Mouse (Mus musculus): ENCODE measurements around the gene Ube3b. TPM values are rescaled to one million over a fixed set of nuclear protein-coding genes. Genes with fewer than 3 reads are reported as not detected.

The Ube3b gene
- polyA plus RNA-seq, 1 experiment from 2014 or later: 48.2 TPM

DNA sequence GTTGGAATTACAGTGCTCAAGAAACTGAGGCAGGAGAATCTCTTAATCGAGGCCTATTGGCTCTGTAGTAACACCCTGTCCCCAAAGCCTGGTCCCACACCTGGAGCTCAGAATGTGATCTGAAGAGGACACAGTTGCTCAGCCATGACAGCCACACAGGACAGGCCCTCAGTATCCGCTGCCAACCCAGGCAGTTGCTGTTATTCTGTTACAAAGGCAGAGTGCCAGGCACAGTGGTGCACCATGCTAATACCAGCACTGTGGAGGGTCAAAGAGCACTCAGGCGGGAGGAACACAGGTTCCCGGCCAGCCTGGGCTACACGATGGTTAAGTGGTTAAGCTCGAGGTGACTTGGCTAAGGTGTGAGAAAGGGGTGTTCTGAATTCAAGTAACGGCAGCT, 49.4 kb downstream of the Ube3b start:
- H3K4me2 ChIP-seq (replicated peaks): no peak overlapping the region
- H3K27me3 ChIP-seq (ENCODE audit: control insufficient read depth, insufficient read depth, low read length): no peaks in the 10 kb centered on the region
- ATAC-seq (ENCODE audit: low FRiP score) (no peak), DNase-seq (ENCODE audit: low spot score) (no peak)
- peaks cover 5% of the 10 kb centered on the region for H3K36me3 ChIP-seq (replicated peaks; ENCODE audit: control insufficient read depth, insufficient read depth)
- no peak overlapping the region for H3K27ac ChIP-seq
- H3K4me1 ChIP-seq (replicated peaks; ENCODE audit: control insufficient read depth, insufficient read depth, low read length): peaks cover 3% of the 10 kb centered on the region; the same call in 1 of the 2 replicates
- H3K9me3 ChIP-seq (ENCODE audit: control insufficient read depth, low read length): no peaks in the 10 kb centered on the region
- 83% methylated on average over 7 of the region's 7 CpGs for WGBS
- no peak overlapping the region for H3K9ac ChIP-seq
- no peak overlapping the region for H3K4me3 ChIP-seq (replicated peaks; ENCODE audit: low read length)

DNA sequence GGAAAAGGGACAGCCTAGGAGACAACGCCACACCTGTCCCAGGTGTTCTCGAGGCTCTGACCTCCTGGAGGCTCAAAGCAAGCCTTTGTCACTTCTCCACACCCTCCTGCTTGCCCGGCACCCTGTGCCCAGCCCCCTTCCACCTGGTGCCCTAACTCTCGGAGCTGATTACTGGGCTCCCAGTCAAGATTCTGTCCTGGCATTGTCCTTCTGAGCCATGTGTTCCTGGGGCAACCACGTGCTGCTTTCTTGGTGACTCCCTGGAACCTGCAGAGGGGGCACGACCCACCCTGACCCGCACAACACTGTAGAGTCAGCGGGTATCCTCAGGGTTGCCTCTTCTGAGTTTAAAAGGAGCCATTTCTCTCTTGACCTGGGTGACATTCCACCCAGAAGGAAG, 54.0 kb downstream of the Ube3b start:
- Histone ChIP-seq H3K4me2 (replicated peaks) (no peak overlapping the region), H3K4me1 (replicated peaks; ENCODE audit: control insufficient read depth, insufficient read depth, low read length) (no peaks in the 10 kb centered on the region), H3K9me3 (ENCODE audit: control insufficient read depth, low read length) (no peaks in the 10 kb centered on the region), H3K4me3 (replicated peaks; ENCODE audit: low read length) (no peak overlapping the region), H3K27me3 (ENCODE audit: control insufficient read depth, insufficient read depth, low read length) (no peaks in the 10 kb centered on the region), H3K9ac (no peak overlapping the region), H3K36me3 (replicated peaks; ENCODE audit: control insufficient read depth, insufficient read depth) (peaks cover 12% of the 10 kb centered on the region), H3K27ac (no peak overlapping the region)
- ATAC-seq (ENCODE audit: low FRiP score): no peak
- WGBS: 94% methylated on average over 8 of the region's 8 CpGs
- DNase-seq (ENCODE audit: low spot score): no peak

DNA sequence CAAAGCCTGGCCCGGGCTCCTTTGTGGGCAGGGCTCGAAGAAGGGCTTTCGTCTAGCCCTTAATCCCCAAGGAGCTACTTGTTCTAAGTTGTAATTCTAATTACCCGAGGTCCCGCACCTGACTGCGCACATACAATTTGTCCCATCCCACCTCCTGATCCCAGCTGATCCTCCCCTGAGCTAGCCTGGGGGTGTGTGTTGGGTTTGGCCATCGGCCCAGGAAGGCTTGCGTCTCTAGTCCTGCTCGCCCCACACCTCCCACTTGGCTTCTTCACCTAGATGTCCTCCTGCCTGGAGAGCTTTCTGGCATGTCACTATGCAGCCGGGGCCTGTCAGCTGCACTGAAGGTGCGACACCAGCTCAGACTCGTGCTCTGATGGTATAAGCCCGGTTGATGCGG, 55.2 kb downstream of the Ube3b start:
- 93% methylated on average over 14 of the region's 14 CpGs for WGBS
- H3K9me3 ChIP-seq (ENCODE audit: control insufficient read depth, low read length): no peaks in the 10 kb centered on the region
- no peak overlapping the region for H3K9ac ChIP-seq

DNA sequence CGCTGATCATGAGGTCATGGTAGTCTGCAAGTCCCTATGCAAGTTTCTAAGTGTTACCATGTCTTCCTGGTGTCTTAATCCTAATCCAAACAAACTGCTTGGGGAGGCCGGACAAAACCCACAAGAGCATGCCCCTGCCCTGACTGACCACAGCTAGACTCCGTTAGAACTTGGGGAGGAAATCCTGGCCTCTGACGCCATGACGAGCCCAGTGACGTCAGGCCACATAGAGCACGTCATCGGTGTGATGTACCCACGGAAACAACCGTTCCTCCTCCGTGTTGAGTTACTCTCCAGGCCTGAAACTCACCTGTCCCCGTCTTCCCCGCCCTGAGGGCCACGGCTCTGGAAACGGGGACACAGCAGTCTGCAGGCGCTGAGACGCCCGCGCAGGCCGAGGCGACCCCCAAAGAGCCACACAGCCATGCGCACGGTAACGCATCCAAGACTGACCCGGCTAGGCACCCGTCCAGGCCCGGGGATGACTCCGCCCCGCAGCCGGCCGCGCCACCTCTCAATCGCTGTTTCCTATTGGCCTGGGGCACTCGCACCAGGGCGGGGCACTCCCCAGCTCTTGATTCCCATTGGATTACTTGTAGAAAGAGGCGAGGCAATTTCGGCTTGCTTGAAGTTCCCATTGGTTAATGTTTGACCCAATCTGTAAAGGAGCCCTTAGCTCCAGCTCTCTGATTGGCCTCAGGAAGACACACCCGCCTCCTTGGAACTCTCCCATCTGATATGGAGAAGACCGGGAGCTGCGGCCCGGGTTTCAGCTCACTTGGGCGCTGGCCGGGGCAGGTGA, 63.4 kb downstream of the Ube3b start, which contains the start of the genes Mmab and Mvk:
TSS of gene Mmab (minus strand) at position 495 of the 802 bp plus-strand sequence.
TSS of gene Mvk (plus strand) at position 704 of the 802 bp plus-strand sequence.
- ATAC-seq (ENCODE audit: low FRiP score): peak; percentile 98
- DNase-seq (ENCODE audit: low spot score): peak; percentile 97
- peak within 1 kb of the TSS; percentile 67 for H3K4me3 ChIP-seq (replicated peaks; ENCODE audit: low read length)
- H3K36me3 ChIP-seq (replicated peaks; ENCODE audit: control insufficient read depth, insufficient read depth): peaks cover 13% of the 10 kb centered on the region; the same call in 1 of the 2 replicates
- peak within 1 kb of the TSS; percentile 80 for H3K9ac ChIP-seq
- H3K4me1 ChIP-seq (replicated peaks; ENCODE audit: control insufficient read depth, insufficient read depth, low read length): peaks cover 9% of the 10 kb centered on the region
- H3K4me2 ChIP-seq (replicated peaks): peak within 1 kb of the TSS; percentile 87
- 3% methylated on average over 43 of the region's 43 CpGs for WGBS
- no peaks in the 10 kb centered on the region for H3K27me3 ChIP-seq (ENCODE audit: control insufficient read depth, insufficient read depth, low read length)
- no peaks in the 10 kb centered on the region for H3K9me3 ChIP-seq (ENCODE audit: control insufficient read depth, low read length)
- H3K27ac ChIP-seq: peak within 1 kb of the TSS; percentile 74

More for the DNA sequence above, 55.2 kb downstream of the Ube3b start:
- no peak overlapping the region for H3K4me3 ChIP-seq (replicated peaks; ENCODE audit: low read length)
- DNase-seq (ENCODE audit: low spot score): no peak
- H3K4me1 ChIP-seq (replicated peaks; ENCODE audit: control insufficient read depth, insufficient read depth, low read length): no peaks in the 10 kb centered on the region
- H3K27me3 ChIP-seq (ENCODE audit: control insufficient read depth, insufficient read depth, low read length): no peaks in the 10 kb centered on the region
- no peak overlapping the region for H3K27ac ChIP-seq
- ATAC-seq (ENCODE audit: low FRiP score): no peak
- peaks cover 12% of the 10 kb centered on the region for H3K36me3 ChIP-seq (replicated peaks; ENCODE audit: control insufficient read depth, insufficient read depth)
- H3K4me2 ChIP-seq (replicated peaks): no peak overlapping the region

DNA sequence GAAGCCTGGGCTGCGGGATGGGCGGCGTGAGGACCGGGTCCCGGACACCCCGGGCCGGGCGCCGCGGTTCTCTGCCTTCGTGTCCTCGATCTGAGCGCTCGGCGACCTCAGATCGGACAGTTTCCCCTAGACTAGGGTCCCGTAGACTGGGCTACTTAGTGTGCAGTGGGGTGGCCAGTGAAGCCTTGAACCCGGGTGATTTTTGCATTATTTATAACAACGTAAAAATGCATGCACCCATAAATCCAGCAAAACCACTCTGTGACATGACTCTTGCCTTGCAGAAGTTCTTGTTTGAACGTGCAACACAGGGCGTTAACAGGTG, 63.9 kb downstream of the Ube3b start:
- Histone ChIP-seq H3K9ac (peak overlapping the region; percentile 80), H3K9me3 (ENCODE audit: control insufficient read depth, low read length) (no peaks in the 10 kb centered on the region), H3K4me1 (replicated peaks; ENCODE audit: control insufficient read depth, insufficient read depth, low read length) (peaks cover 9% of the 10 kb centered on the region), H3K27me3 (ENCODE audit: control insufficient read depth, insufficient read depth, low read length) (no peaks in the 10 kb centered on the region), H3K36me3 (replicated peaks; ENCODE audit: control insufficient read depth, insufficient read depth) (peaks cover 13% of the 10 kb centered on the region; the same call in 1 of the 2 replicates), H3K4me2 (replicated peaks) (peak overlapping the region; percentile 87), H3K27ac (no peak overlapping the region; the same call in 1 of the 2 replicates), H3K4me3 (replicated peaks; ENCODE audit: low read length) (peak overlapping the region; percentile 67)
- peak; percentile 39 for ATAC-seq (ENCODE audit: low FRiP score)
- DNase-seq (ENCODE audit: low spot score): no peak
- 2% methylated on average over 21 of the region's 21 CpGs for WGBS

DNA sequence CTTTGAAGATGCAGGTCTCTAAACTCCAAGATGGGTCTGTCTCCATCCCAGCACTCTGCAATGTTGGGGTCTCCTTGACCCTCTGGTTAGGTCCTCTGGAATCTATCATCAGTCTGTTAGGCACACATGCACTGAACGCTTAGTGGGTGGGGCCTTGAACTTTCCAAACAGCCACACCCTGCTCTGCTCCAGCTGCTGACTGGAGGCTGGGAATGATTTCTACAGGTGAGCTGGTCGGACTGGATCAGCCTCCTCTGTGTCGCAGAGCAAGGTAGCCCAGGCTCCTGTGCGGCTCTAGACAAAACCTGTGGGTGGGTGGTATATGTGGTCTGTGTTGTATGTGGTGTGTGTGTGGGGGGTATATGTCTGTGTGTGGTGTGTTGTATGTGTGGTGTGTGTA, 68.6 kb downstream of the Ube3b start:
- H3K4me2 ChIP-seq (replicated peaks): no peak overlapping the region
- no peak overlapping the region for H3K4me3 ChIP-seq (replicated peaks; ENCODE audit: low read length)
- DNase-seq (ENCODE audit: low spot score): no peak
- no peak overlapping the region for H3K9ac ChIP-seq
- peaks cover 51% of the 10 kb centered on the region for H3K36me3 ChIP-seq (replicated peaks; ENCODE audit: control insufficient read depth, insufficient read depth)
- H3K9me3 ChIP-seq (ENCODE audit: control insufficient read depth, low read length): no peaks in the 10 kb centered on the region
- H3K27ac ChIP-seq: no peak overlapping the region
- H3K4me1 ChIP-seq (replicated peaks; ENCODE audit: control insufficient read depth, insufficient read depth, low read length): peaks cover 9% of the 10 kb centered on the region
- ATAC-seq (ENCODE audit: low FRiP score): no peak
- H3K27me3 ChIP-seq (ENCODE audit: control insufficient read depth, insufficient read depth, low read length): no peaks in the 10 kb centered on the region
- 93% methylated on average over 4 of the region's 4 CpGs for WGBS

DNA sequence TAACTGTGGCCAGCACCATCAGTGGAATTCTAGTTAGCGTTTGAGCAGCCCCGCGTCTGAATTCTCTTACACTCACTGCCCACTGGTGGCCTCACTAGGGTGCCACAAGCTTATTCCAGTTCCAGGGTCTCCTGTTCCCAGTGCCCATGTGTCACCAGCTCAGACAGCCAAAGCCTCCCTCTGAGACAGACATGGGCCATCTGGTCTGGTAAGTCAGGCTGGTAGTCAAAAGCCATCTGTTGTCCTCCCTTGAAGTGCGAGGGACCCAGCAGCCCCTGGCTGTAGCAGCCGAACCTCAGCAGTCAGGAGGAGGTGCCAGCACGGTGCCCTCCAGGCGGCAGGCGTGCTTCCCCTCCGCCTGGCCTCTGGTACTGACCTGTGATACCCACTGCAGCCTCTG, 75.9 kb downstream of the Ube3b start:
- no peak overlapping the region for H3K27ac ChIP-seq
- no peak overlapping the region for H3K4me2 ChIP-seq (replicated peaks)
- H3K9ac ChIP-seq: no peak overlapping the region
- no peak for DNase-seq (ENCODE audit: low spot score)
- H3K9me3 ChIP-seq (ENCODE audit: control insufficient read depth, low read length): no peaks in the 10 kb centered on the region
- ATAC-seq (ENCODE audit: low FRiP score): no peak
- H3K4me3 ChIP-seq (replicated peaks; ENCODE audit: low read length): no peak overlapping the region
- H3K27me3 ChIP-seq (ENCODE audit: control insufficient read depth, insufficient read depth, low read length): no peaks in the 10 kb centered on the region
- WGBS: 73% methylated on average over 9 of the region's 9 CpGs
- 0 out of 2 replicates have a peak, but pooled peaks cover 3% of the 10 kb centered on the region for H3K4me1 ChIP-seq (replicated peaks; ENCODE audit: control insufficient read depth, insufficient read depth, low read length)
- peaks cover 23% of the 10 kb centered on the region for H3K36me3 ChIP-seq (replicated peaks; ENCODE audit: control insufficient read depth, insufficient read depth)

DNA sequence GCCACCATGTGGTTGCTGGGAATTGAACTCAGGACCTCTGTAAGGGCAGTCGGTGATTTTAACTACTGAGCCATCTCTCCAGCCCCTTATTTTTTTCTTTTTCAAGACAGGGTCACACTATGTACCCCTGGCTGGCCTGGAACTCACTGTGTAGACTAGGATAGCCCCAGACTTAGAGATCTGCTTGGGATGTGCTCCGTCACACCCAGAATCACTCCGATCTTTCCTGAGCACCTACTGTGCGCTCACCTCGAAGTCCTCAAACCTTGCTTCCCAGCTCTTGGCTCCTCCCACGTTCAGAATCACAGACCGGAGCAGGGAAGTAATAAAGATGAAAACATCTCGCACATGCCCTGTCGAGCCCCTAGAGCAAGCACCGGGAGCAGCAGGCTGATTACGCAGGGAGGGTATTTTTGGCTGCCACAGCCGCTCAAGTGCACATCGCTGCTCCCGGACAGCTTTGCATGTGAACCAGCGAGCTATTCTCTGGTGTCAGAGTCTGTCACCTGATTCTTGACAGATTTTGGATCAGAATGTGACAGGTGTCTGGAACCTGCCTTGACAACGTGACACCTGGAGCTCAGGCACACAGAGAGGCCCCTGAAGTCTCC, 76.7 kb downstream of the Ube3b start:
- 0 out of 2 replicates have a peak, but pooled peaks cover 3% of the 10 kb centered on the region for H3K4me1 ChIP-seq (replicated peaks; ENCODE audit: control insufficient read depth, insufficient read depth, low read length)
- DNase-seq (ENCODE audit: low spot score): no peak

DNA sequence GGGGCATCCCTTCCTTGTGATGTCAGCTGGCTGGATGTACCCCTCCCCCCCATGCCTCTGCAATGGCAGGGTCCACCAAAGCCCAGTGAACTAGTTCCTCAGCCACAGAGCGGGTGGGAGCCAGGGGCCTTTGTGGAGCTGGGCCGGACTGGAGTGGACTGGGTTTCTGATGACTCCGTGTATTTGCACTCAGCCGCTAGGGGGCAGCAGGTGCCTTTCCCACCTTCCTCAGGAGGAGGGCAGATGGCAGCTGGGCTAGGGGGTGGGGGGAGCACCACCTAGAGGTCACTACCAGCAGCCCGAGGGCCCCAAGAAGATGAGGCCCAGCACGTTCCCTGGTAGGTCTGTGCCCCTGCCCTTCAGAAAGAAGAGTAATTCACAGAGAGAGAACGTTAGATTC, 80.8 kb downstream of the Ube3b start:
- WGBS: 3% methylated on average over 7 of the region's 7 CpGs
- H3K36me3 ChIP-seq (replicated peaks; ENCODE audit: control insufficient read depth, insufficient read depth): no peaks in the 10 kb centered on the region
- H3K4me2 ChIP-seq (replicated peaks): no peak overlapping the region
- no peak overlapping the region for H3K9ac ChIP-seq
- no peak overlapping the region for H3K4me3 ChIP-seq (replicated peaks; ENCODE audit: low read length)
- peaks cover 10% of the 10 kb centered on the region; the same call in 1 of the 2 replicates for H3K4me1 ChIP-seq (replicated peaks; ENCODE audit: control insufficient read depth, insufficient read depth, low read length)
- no peaks in the 10 kb centered on the region for H3K27me3 ChIP-seq (ENCODE audit: control insufficient read depth, insufficient read depth, low read length)
- DNase-seq (ENCODE audit: low spot score) (peak; percentile 75), ATAC-seq (ENCODE audit: low FRiP score) (no peak)
- no peak overlapping the region for H3K27ac ChIP-seq
- no peaks in the 10 kb centered on the region for H3K9me3 ChIP-seq (ENCODE audit: control insufficient read depth, low read length)

More for the DNA sequence above, 76.7 kb downstream of the Ube3b start:
- Histone ChIP-seq H3K27ac (no peak overlapping the region), H3K27me3 (ENCODE audit: control insufficient read depth, insufficient read depth, low read length) (no peaks in the 10 kb centered on the region), H3K9me3 (ENCODE audit: control insufficient read depth, low read length) (no peaks in the 10 kb centered on the region), H3K4me2 (replicated peaks) (no peak overlapping the region), H3K36me3 (replicated peaks; ENCODE audit: control insufficient read depth, insufficient read depth) (peaks cover 14% of the 10 kb centered on the region), H3K9ac (no peak overlapping the region), H3K4me3 (replicated peaks; ENCODE audit: low read length) (no peak overlapping the region)
- 82% methylated on average over 16 of the region's 16 CpGs for WGBS
- no peak for ATAC-seq (ENCODE audit: low FRiP score)

Data from hindbrain, embryonic 14.5 days (tissue).